In genomic region chr10:120665670-120666069, GRCm38 (mm10) we compare ENCODE assay signal across 11 mouse cellular contexts.
DNase-seq lines count a peak whose midpoint lies in the region; ATAC-seq lines count a peak whose summit lies in the region.
"Had no signal": no experiment of that assay in that cellular context is flagged by ENCODE, and none has a peak within 500 bp of the region (broad histone marks: within the 10 kb centered on the region; RNA-seq: fewer than 3 reads in every experiment).

No protein-coding gene starts in this region.

- no peak overlapping the region for H3K9ac ChIP-seq in liver, embryonic 16.5 days (ENCODE audit: low read depth, low read length)
- H3K9ac ChIP-seq in liver, embryonic 12.5 days: no peak overlapping the region
- no peak overlapping the region for H3K9ac ChIP-seq in embryonic facial prominence, embryonic 14.5 days (ENCODE audit: low read depth, low read length)
- H3K9ac ChIP-seq in midbrain, embryonic 16.5 days (ENCODE audit: low read depth, low read length): no peak overlapping the region
- H3K9ac ChIP-seq: hindbrain, embryonic 14.5 days had no signal

- DNase-seq in embryonic facial prominence, embryonic 14.5 days (ENCODE audit: low spot score): peak; percentile 89
- DNase-seq in spleen, postnatal 14 days (ENCODE audit: low spot score in 2 of 2): no peak
- DNase-seq in thymus, postnatal 14 days: no peak
- DNase-seq: kidney, postnatal 25 days; right cerebral cortex, postnatal 25 days had no signal

- no peak overlapping the region for H3K4me2 ChIP-seq in liver, embryonic 16.5 days (ENCODE audit: low read depth, low read length)
- no peak overlapping the region for H3K4me2 ChIP-seq in liver, embryonic 12.5 days
- H3K4me2 ChIP-seq in embryonic facial prominence, embryonic 14.5 days (ENCODE audit: low read depth, low read length): no peak overlapping the region
- H3K4me2 ChIP-seq in midbrain, embryonic 16.5 days (ENCODE audit: low read length): no peak overlapping the region
- H3K4me2 ChIP-seq: hindbrain, embryonic 14.5 days had no signal

- no peak overlapping the region for H3K27ac ChIP-seq in liver, embryonic 16.5 days (ENCODE audit: low read length)
- no peak overlapping the region for H3K27ac ChIP-seq in liver, embryonic 12.5 days
- H3K27ac ChIP-seq in embryonic facial prominence, embryonic 14.5 days (replicated peaks; ENCODE audit: low read depth, low read length): peak overlapping the region; percentile 53; the same call in 1 of the 2 replicates
- H3K27ac ChIP-seq in midbrain, embryonic 16.5 days (ENCODE audit: low read length): no peak overlapping the region
- H3K27ac ChIP-seq: hindbrain, embryonic 14.5 days had no signal

- no peaks in the 10 kb centered on the region for H3K4me1 ChIP-seq in liver, embryonic 16.5 days (ENCODE audit: control insufficient read depth, low read depth, low read length)
- H3K4me1 ChIP-seq in liver, embryonic 12.5 days: no peaks in the 10 kb centered on the region
- H3K4me1 ChIP-seq in embryonic facial prominence, embryonic 14.5 days (ENCODE audit: control insufficient read depth, insufficient read depth, low read length): 0 out of 2 replicates have a peak, but pooled peaks cover 3% of the 10 kb centered on the region
- no peaks in the 10 kb centered on the region for H3K4me1 ChIP-seq in midbrain, embryonic 16.5 days (ENCODE audit: control insufficient read depth, insufficient read depth, low read length)

- H3K4me3 ChIP-seq in liver, embryonic 16.5 days (ENCODE audit: low read depth, low read length): 0 out of 2 replicates have a peak overlapping the region, but pooled peaks have one; percentile 8
- H3K4me3 ChIP-seq in liver, embryonic 12.5 days: no peak overlapping the region
- H3K4me3 ChIP-seq in embryonic facial prominence, embryonic 14.5 days (ENCODE audit: low read depth, low read length): no peak overlapping the region
- H3K4me3 ChIP-seq in midbrain, embryonic 16.5 days (ENCODE audit: low read depth, low read length): no peak overlapping the region

- H3K27me3 ChIP-seq in liver, embryonic 16.5 days (ENCODE audit: control insufficient read depth, insufficient read depth, low read depth, low read length): no peaks in the 10 kb centered on the region
- H3K27me3 ChIP-seq in liver, embryonic 12.5 days (replicated peaks): no peaks in the 10 kb centered on the region
- no peaks in the 10 kb centered on the region for H3K27me3 ChIP-seq in embryonic facial prominence, embryonic 14.5 days (replicated peaks; ENCODE audit: control insufficient read depth, insufficient read depth, low read length)
- H3K27me3 ChIP-seq in midbrain, embryonic 16.5 days (ENCODE audit: control insufficient read depth, insufficient read depth, low read depth, low read length): no peaks in the 10 kb centered on the region

- no peaks in the 10 kb centered on the region for H3K36me3 ChIP-seq in liver, embryonic 16.5 days (ENCODE audit: control insufficient read depth, insufficient read depth)
- no peaks in the 10 kb centered on the region for H3K36me3 ChIP-seq in liver, embryonic 12.5 days
- no peaks in the 10 kb centered on the region for H3K36me3 ChIP-seq in embryonic facial prominence, embryonic 14.5 days (ENCODE audit: control insufficient read depth, insufficient read depth, low read length)
- no peaks in the 10 kb centered on the region for H3K36me3 ChIP-seq in midbrain, embryonic 16.5 days (ENCODE audit: control insufficient read depth, insufficient read depth, low read length)

- no peaks in the 10 kb centered on the region for H3K9me3 ChIP-seq in liver, embryonic 16.5 days (replicated peaks; ENCODE audit: control insufficient read depth, low read length)
- H3K9me3 ChIP-seq in liver, embryonic 12.5 days (replicated peaks): no peaks in the 10 kb centered on the region
- no peaks in the 10 kb centered on the region for H3K9me3 ChIP-seq in embryonic facial prominence, embryonic 14.5 days (ENCODE audit: control insufficient read depth, low read length)
- no peaks in the 10 kb centered on the region for H3K9me3 ChIP-seq in midbrain, embryonic 16.5 days (replicated peaks; ENCODE audit: control insufficient read depth, low read length, poor library complexity, severe bottlenecking)

- ATAC-seq in liver, embryonic 16.5 days (ENCODE audit: low read depth): no peak
- no peak for ATAC-seq in liver, embryonic 12.5 days
- peak; percentile 55; the same call in 1 of the 2 replicates for ATAC-seq in embryonic facial prominence, embryonic 14.5 days (ENCODE audit: low read depth)
- ATAC-seq in hematopoietic stem cell, adult 5-6 weeks (replicated peaks in 1 of 2; ENCODE audit: insufficient read depth in 1 of 2, low FRiP score in 2 of 2, low TSS enrichment in 1 of 2, low read depth in 1 of 2, poor library complexity in 2 of 2, severe bottlenecking in 2 of 2): peak; percentile 75 to 83
- peak; percentile 44; the same call in 1 of the 2 replicates for ATAC-seq in megakaryocyte-erythroid progenitor cell, adult 5-6 weeks (replicated peaks; ENCODE audit: low FRiP score, low TSS enrichment, poor library complexity, severe bottlenecking)
- no peak for ATAC-seq in midbrain, embryonic 16.5 days

- 27% methylated on average over 5 of the region's 5 CpGs for WGBS in liver, embryonic 16.5 days (ENCODE audit: insufficient replicate concordance)
- WGBS in liver, embryonic 12.5 days (ENCODE audit: insufficient replicate concordance): 22% methylated on average over 5 of the region's 5 CpGs
- 44% methylated on average over 5 of the region's 5 CpGs for WGBS in embryonic facial prominence, embryonic 14.5 days
- 74% methylated on average over 5 of the region's 5 CpGs for WGBS in midbrain, embryonic 16.5 days

Comparison
In these comparisons a context has a peak if more than half of its experiments do, and no peak if none do; other contexts are left out.
1. ATAC-seq: peak in embryonic facial prominence, embryonic 14.5 days (single experiment), hematopoietic stem cell, adult 5-6 weeks (2 of 2) and megakaryocyte-erythroid progenitor cell, adult 5-6 weeks (single experiment); none in liver, embryonic 16.5 days (single experiment), liver, embryonic 12.5 days (single experiment) and midbrain, embryonic 16.5 days (single experiment).